Mouse (Mus musculus) intestine, embryonic 15.5 days (tissue): ENCODE measurements around the gene Pcyt2. TPM values are rescaled to one million over a fixed set of nuclear protein-coding genes. Genes with fewer than 3 reads are reported as not detected.

ENCODE experiments used
- ATAC-seq: fragments of 200-750 bp; cut with Nextera tagmentation; 2 replicates; pipeline ENCODE4 v1.8.0; 2017; ENCODE audit warnings: moderate TSS enrichment, moderate library complexity
- H3K27ac ChIP-seq: fragments of 300-500 bp; sonication (generic); 2 replicates; pipeline ENCODE4 v1.5.1; 2015; ENCODE audit warnings: mild to moderate bottlenecking, inconsistent platforms
- H3K27me3 ChIP-seq: fragments of 300-500 bp; sonication (generic); replicated peaks from 2 replicates; pipeline ENCODE4 v1.6.1; 2015; ENCODE audit warnings: inconsistent platforms
- H3K36me3 ChIP-seq: fragments of 300-500 bp; sonication (generic); 2 replicates; pipeline ENCODE4 v1.6.1; 2015; ENCODE audit warnings: inconsistent platforms
- H3K4me1 ChIP-seq: fragments of 300-500 bp; sonication (generic); replicated peaks from 2 replicates; pipeline ENCODE4 v1.6.1; 2015; ENCODE audit warnings: inconsistent platforms
- H3K4me2 ChIP-seq: fragments of 300-500 bp; sonication (generic); replicated peaks from 2 replicates; pipeline ENCODE4 v1.6.1; 2015; ENCODE audit warnings: mild to moderate bottlenecking, inconsistent platforms
- H3K4me3 ChIP-seq: fragments of 300-500 bp; sonication (generic); replicated peaks from 2 replicates; pipeline ENCODE4 v1.5.1; 2015; ENCODE audit warnings: inconsistent platforms
- H3K9ac ChIP-seq: fragments of 300-500 bp; sonication (generic); 2 replicates; pipeline ENCODE4 v1.6.1; 2015; ENCODE audit warnings: inconsistent platforms
- H3K9me3 ChIP-seq: fragments of 300-500 bp; sonication (generic); 2 replicates; pipeline ENCODE4 v1.6.1; 2016; ENCODE audit warnings: inconsistent platforms
- WGBS: fragments of 180-500 bp; shearing (Covaris S2); methylation state at CpG from one replicate; pipeline ENCODE4 v1.1.7; 2015; 5-methylcytosine and 5-hydroxymethylcytosine counted together
- polyA plus RNA-seq: library from polyadenylated mRNA; unstranded; fragments of >200 nt; fragmentation: Nextera tagmentation; extraction: Ambion mirVana; gene quantifications from 2 replicates; pipeline ENCODE4 v1.2.1, GENCODE M21; 2015

Pcyt2 gene
- polyA plus RNA-seq, 1 experiment from 2014 or later: 250 TPM

GRCm38 (mm10) chr11:120575046-120575445 lies 42.7 kb downstream of the Pcyt2 start:
- Histone ChIP-seq H3K27me3 (no peaks in the 10 kb centered on the region), H3K36me3 (peaks cover 30% of the 10 kb centered on the region), H3K9ac (no peak overlapping the region; the same call in 1 of the 2 replicates), H3K27ac (no peak overlapping the region), H3K9me3 (no peaks in the 10 kb centered on the region), H3K4me1 (peaks cover 53% of the 10 kb centered on the region), H3K4me2 (no peak overlapping the region), H3K4me3 (no peak overlapping the region)
- 74% methylated on average over 2 of the region's 2 CpGs for WGBS
- no peak for ATAC-seq

DNA sequence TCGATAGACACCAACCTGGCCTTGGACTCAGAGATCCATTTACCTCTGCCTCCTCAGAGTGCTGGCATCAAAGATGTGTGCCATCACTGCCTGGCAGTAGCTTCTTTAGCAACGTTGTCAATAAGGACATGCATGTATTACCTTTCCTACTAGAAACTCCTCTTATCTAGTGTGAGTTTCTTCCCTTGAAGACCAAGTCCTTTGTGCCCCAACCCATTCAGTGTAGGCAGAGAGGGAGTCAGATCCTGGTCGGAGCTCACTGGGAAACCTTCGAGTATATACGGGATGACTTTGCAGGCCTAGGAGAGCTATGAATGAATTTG lies 43.5 kb downstream of the Pcyt2 start:
- Histone ChIP-seq H3K4me1 (peaks cover 47% of the 10 kb centered on the region), H3K4me3 (peak overlapping the region; percentile 96), H3K36me3 (peaks cover 32% of the 10 kb centered on the region), H3K9me3 (no peaks in the 10 kb centered on the region), H3K4me2 (peak overlapping the region; percentile 68), H3K9ac (peak overlapping the region; percentile 78), H3K27ac (peak overlapping the region; percentile 24; the same call in 1 of the 2 replicates), H3K27me3 (no peaks in the 10 kb centered on the region)
- WGBS: 36% methylated on average over 5 of the region's 5 CpGs
- ATAC-seq: no peak

DNA sequence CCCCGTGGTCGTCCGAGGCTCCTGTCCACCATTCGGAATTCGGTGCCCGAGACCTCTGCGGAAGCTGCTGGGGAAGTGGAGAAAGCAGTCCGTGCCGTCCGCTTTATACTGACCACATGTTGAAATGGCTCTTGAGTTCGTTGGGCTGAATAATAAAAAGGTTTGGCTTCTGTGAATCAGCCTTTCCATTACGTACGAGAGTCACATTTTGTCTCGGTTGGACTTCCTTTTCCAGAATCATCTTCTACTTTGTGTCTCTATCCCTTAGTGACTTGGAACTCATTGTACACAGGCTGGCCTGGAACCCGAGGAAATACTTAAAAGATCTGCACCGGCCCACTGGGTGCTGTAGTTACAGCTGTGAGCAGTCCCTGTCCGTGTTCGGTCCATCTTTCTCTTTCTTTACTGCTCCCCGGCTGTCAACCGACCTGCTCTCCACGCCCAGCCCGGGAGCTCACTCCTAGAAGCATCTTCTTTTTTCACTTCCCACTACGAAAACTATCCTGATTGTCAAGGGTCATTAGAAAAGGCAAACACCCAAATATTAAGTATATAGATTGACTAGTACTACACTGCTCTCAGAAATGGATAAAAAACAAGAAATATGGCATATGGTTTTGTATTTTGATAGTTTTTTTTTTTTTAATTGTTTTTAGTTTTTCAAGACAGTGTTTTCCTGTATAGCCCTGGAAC lies 44.0 kb downstream of the Pcyt2 start:
- Histone ChIP-seq H3K36me3 (peaks cover 28% of the 10 kb centered on the region), H3K4me1 (peaks cover 42% of the 10 kb centered on the region), H3K9ac (peak overlapping the region; percentile 78), H3K4me3 (peak overlapping the region; percentile 96), H3K4me2 (peak overlapping the region; percentile 68), H3K27me3 (no peaks in the 10 kb centered on the region), H3K9me3 (no peaks in the 10 kb centered on the region), H3K27ac (peak overlapping the region; percentile 90)
- no peak for ATAC-seq
- WGBS: 0% methylated on average over 23 of the region's 23 CpGs

- Histone ChIP-seq H3K9ac (peak within 1 kb of the TSS; percentile 93), H3K36me3 (peaks cover 28% of the 10 kb centered on the region), H3K4me3 (peak within 1 kb of the TSS; percentile 96), H3K4me2 (peak within 1 kb of the TSS; percentile 85), H3K4me1 (peaks cover 35% of the 10 kb centered on the region), H3K27ac (peak within 1 kb of the TSS; percentile 90), H3K27me3 (no peaks in the 10 kb centered on the region), H3K9me3 (no peaks in the 10 kb centered on the region)
- ATAC-seq: peak; percentile 96
- WGBS: under 1% methylated on average over 92 of the region's 94 CpGs
These were observed 44.8 kb downstream of the Pcyt2 start, which contains the start of gene P4hb for GRCm38 (mm10) chr11:120572752-120573584. P4hb (minus strand) TSS chr11:120573253.

DNA sequence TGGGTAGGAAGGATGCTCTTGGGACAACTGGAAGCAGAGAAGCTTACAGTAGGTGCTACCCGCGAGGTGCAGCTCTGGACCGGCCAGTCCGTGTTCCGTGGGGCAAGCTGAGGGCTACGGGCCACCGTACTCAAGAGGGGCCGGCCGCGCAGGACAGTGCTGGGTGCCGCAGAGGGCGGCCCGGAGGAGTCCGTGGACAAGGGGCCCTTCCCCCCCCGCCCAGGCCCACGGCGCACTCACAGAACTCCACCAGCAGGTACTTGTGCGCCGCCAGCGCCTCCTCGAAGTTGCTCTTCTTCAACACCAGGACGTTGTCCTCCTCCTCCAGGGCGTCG lies 45.4 kb downstream of the Pcyt2 start:
- Histone ChIP-seq H3K27ac (peak overlapping the region; percentile 85), H3K9ac (peak overlapping the region; percentile 93), H3K4me3 (peak overlapping the region; percentile 96), H3K27me3 (no peaks in the 10 kb centered on the region), H3K4me1 (peaks cover 30% of the 10 kb centered on the region), H3K9me3 (no peaks in the 10 kb centered on the region), H3K36me3 (peaks cover 30% of the 10 kb centered on the region), H3K4me2 (peak overlapping the region; percentile 85)
- 0% methylated on average over 15 of the region's 24 CpGs for WGBS
- peak; percentile 22 for ATAC-seq

DNA sequence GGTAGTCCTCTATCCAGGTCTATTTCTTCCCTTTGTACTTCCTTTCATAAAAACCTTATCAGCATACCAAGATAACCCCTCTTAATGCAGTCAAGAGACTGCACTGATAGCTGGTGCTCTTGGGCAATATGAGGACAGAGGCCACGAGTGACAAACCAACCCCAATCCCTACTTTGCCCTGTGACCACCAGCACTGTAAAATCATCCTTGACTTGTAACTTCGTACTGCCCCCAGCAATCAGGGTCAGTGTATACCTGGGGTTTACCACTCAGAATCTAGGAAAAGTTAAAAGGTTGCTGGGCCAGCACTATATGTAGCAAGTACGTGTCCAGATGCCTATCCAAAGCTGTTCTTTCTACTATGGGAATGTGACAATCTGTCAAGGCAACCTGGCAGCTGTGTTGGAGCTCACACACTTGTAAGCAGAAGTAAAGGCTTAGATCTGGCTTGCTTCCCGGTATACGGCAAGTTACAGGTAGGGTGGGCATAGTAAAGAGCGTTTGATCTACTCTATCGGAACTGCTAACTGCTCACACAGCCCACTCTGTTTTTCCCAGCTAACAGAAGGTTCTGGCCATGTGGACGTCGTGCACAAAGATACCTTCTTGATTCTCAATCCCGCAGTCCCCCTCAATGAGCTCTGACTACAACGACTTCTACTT lies 45.9 kb downstream of the Pcyt2 start:
- WGBS: 6% methylated on average over 11 of the region's 11 CpGs
- Histone ChIP-seq H3K9ac (peak overlapping the region; percentile 93), H3K27ac (peak overlapping the region; percentile 85), H3K4me2 (peak overlapping the region; percentile 85), H3K4me1 (peaks cover 25% of the 10 kb centered on the region), H3K4me3 (peak overlapping the region; percentile 96), H3K27me3 (no peaks in the 10 kb centered on the region), H3K36me3 (peaks cover 35% of the 10 kb centered on the region), H3K9me3 (no peaks in the 10 kb centered on the region)
- ATAC-seq: no peak

DNA sequence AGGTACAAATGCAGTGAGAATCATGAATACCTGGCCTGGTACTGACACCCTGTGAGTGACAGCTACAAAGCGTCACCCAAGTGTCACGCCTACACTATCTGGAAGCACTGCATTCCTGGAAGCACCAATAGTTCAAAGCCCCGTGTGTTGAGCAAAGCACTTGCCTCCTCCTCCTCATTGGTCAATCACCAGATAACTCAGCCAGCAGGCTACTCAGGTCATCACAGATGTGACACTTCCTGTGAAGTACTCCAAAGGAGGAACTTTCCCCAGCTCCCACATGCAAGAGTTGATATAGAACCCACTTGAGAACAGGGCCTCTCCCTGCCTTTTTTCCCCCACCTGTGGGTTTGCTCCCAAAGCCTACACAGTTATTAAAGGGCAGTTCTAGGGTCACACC lies 46.6 kb downstream of the Pcyt2 start:
- H3K4me3 ChIP-seq: peak overlapping the region; percentile 96
- H3K27ac ChIP-seq: 0 out of 2 replicates have a peak overlapping the region, but pooled peaks have one; percentile 34
- H3K9me3 ChIP-seq: no peaks in the 10 kb centered on the region
- ATAC-seq: no peak
- H3K27me3 ChIP-seq: no peaks in the 10 kb centered on the region
- H3K9ac ChIP-seq: peak overlapping the region; percentile 93
- peaks cover 42% of the 10 kb centered on the region for H3K36me3 ChIP-seq
- H3K4me1 ChIP-seq: peaks cover 21% of the 10 kb centered on the region
- WGBS: 63% methylated on average over 3 of the region's 3 CpGs
- H3K4me2 ChIP-seq: peak overlapping the region; percentile 85

DNA sequence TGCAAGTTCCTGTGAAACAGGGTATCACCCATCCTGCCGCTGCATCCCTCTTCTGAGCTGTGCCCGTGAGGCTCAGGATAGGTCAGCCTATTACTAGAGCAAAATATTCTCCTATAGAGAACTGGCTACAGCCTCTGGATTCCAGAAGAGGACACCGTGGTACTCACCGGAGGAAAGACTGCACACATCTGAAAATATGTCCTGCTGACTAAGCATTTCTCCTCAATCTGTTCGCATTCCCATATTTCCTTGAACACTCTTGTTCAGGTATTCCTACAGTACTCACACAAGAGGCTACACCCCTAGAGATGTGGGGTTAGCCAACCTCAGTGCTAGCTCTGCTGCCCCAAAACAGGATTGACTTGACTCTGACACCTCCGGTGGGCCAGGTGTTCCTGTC lies 49.4 kb downstream of the Pcyt2 start:
- Histone ChIP-seq H3K4me3 (no peak overlapping the region), H3K27me3 (no peaks in the 10 kb centered on the region), H3K9me3 (no peaks in the 10 kb centered on the region), H3K27ac (no peak overlapping the region), H3K36me3 (peaks cover 68% of the 10 kb centered on the region), H3K4me2 (no peak overlapping the region), H3K9ac (no peak overlapping the region), H3K4me1 (peaks cover 16% of the 10 kb centered on the region)
- ATAC-seq: no peak
- 94% methylated on average over 6 of the region's 6 CpGs for WGBS

DNA sequence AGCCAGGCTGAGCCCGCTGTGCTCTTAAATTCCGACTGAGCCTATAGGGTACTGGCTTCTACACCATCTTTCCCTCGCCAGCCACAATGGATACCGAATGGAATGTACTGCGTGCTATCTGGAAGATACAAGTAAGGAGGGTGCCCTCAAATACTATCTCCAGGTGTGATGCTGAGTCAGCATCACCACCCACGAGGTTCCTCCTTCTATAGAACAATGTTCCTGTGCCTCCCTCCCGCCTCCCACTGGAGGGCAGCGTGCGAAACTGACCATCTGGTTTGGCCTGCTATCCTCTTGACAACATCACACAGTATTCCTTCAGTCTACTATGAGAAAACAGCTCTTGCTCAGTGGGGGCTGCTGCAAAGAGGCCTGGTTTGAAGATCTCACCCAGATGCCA lies 52.6 kb downstream of the Pcyt2 start:
- H3K4me2 ChIP-seq: no peak overlapping the region
- H3K9me3 ChIP-seq: no peaks in the 10 kb centered on the region
- no peak overlapping the region for H3K27ac ChIP-seq
- ATAC-seq: no peak
- H3K9ac ChIP-seq: no peak overlapping the region
- H3K4me1 ChIP-seq: peaks cover 3% of the 10 kb centered on the region; the same call in 1 of the 2 replicates
- H3K4me3 ChIP-seq: no peak overlapping the region
- peaks cover 88% of the 10 kb centered on the region for H3K36me3 ChIP-seq
- H3K27me3 ChIP-seq: no peaks in the 10 kb centered on the region
- 87% methylated on average over 9 of the region's 9 CpGs for WGBS

DNA sequence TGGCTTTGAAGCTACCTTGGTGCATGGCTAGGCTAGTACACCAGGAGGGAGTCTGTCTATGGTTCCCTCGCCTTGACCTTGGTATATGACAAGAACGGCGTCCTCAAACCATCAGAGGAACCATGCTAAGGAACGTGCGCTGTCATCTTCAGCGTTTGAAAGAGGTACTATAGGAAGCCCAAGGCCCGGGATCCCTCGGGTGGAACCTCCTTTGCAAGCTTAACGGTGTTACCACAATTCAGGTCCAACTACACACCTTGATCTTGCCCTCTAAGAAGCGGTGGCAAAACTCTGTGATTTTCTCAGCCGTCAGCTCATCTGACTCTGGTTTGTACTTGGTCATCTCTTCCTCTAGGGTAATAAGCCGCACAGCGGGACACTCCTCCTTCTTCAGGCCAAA lies 54.8 kb downstream of the Pcyt2 start:
- no peaks in the 10 kb centered on the region for H3K27me3 ChIP-seq
- WGBS: 94% methylated on average over 13 of the region's 13 CpGs
- no peak for ATAC-seq

GRCm38 (mm10) chr11:120560952-120561728 lies 56.6 kb downstream of the Pcyt2 start:
- H3K36me3 ChIP-seq: peaks cover 60% of the 10 kb centered on the region
- H3K4me2 ChIP-seq: no peak overlapping the region
- no peaks in the 10 kb centered on the region for H3K9me3 ChIP-seq
- no peaks in the 10 kb centered on the region for H3K4me1 ChIP-seq
- no peak for ATAC-seq
- no peak overlapping the region for H3K9ac ChIP-seq
- no peak overlapping the region for H3K4me3 ChIP-seq
- H3K27ac ChIP-seq: no peak overlapping the region
- H3K27me3 ChIP-seq: no peaks in the 10 kb centered on the region
- WGBS: 91% methylated on average over 13 of the region's 13 CpGs

More for the DNA sequence above, 54.8 kb downstream of the Pcyt2 start:
- no peaks in the 10 kb centered on the region for H3K9me3 ChIP-seq
- no peak overlapping the region for H3K4me2 ChIP-seq
- no peak overlapping the region for H3K27ac ChIP-seq
- peaks cover 77% of the 10 kb centered on the region for H3K36me3 ChIP-seq
- H3K4me1 ChIP-seq: no peaks in the 10 kb centered on the region
- no peak overlapping the region for H3K4me3 ChIP-seq
- no peak overlapping the region for H3K9ac ChIP-seq
